Mouse (Mus musculus): ENCODE measurements around the gene Upk3a. TPM values are rescaled to one million over a fixed set of nuclear protein-coding genes. Genes with fewer than 3 reads are reported as not detected.

Gene Upk3a
- polyA plus RNA-seq, 1 experiment from 2014 or later: 0.35 TPM

DNA sequence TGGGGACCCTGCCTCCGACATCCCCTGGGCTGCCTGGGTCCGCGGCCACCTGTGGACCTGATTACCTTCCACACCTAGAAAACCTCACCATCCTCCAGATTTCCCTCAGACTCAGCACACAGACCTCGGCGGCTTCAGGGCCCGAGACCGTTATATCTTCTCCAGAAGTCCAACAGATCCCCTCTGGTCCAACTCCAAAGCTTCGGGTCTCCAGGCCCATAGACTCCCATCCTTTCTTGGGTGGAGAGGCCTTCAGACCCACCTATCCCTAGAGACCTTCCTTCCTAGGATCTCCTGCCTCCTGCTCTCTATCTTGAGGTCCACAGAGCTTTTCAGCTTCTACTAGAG lies 20.4 kb downstream of the Upk3a start:
- no peak overlapping the region for H3K27ac ChIP-seq
- no peak for ATAC-seq (ENCODE audit: insufficient number of reproducible peaks, insufficient read depth, low FRiP score, low TSS enrichment)
- no peaks in the 10 kb centered on the region for H3K9me3 ChIP-seq

DNA sequence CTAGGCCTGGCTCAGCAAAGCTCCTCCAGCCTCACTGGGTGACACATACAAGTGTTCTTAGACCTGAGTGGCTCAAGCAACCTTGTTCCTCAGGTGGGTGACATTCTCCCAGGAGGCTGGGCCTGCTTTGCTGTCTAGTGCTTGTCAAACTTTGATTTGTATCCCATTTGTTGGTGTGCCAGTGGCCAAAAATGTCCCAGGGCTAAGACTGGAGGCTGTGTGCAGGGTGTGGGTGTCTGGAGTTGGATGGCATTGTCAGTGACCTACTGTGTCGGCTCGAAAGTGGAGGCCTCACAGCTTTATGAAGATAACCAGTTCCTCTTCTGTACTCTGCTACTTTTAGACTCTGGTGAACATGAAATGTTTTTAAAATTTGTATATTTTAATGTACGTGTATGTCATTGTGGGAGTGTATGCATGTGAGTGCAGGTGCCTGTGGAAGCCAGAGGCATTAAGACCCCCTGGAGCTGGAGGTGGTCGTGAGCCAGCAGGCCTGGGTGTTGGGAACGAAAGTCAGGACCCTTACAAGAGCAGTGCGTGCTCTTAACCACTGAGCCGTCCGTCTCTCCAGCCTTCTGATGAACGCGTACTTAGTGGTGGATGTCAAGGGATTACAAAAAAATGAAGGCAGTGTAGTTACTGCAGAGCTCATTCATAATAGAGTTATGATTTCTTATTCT lies 24.7 kb downstream of the Upk3a start:
- H3K4me2 ChIP-seq (replicated peaks): no peak overlapping the region
- H3K4me3 ChIP-seq: no peak overlapping the region
- H3K9ac ChIP-seq: no peak overlapping the region
- ATAC-seq (ENCODE audit: insufficient number of reproducible peaks, insufficient read depth, low FRiP score, low TSS enrichment): no peak
- H3K27ac ChIP-seq: peak overlapping the region; percentile 77; the same call in 1 of the 2 replicates
- peaks cover 14% of the 10 kb centered on the region for H3K36me3 ChIP-seq
- peaks cover 33% of the 10 kb centered on the region for H3K4me1 ChIP-seq
- H3K27me3 ChIP-seq: no peaks in the 10 kb centered on the region
- H3K9me3 ChIP-seq: no peaks in the 10 kb centered on the region
- 87% methylated on average over 10 of the region's 10 CpGs for whole genome bisulfite sequencing

More for the DNA sequence above, 20.4 kb downstream of the Upk3a start:
- H3K4me2 ChIP-seq (replicated peaks): peak overlapping the region; percentile 80
- peak overlapping the region; percentile 78 for H3K4me3 ChIP-seq
- no peaks in the 10 kb centered on the region for H3K36me3 ChIP-seq
- H3K27me3 ChIP-seq: no peaks in the 10 kb centered on the region
- WGBS: 10% methylated on average over 8 of the region's 8 CpGs
- H3K4me1 ChIP-seq: peaks cover 20% of the 10 kb centered on the region
- H3K9ac ChIP-seq: peak overlapping the region; percentile 85

DNA sequence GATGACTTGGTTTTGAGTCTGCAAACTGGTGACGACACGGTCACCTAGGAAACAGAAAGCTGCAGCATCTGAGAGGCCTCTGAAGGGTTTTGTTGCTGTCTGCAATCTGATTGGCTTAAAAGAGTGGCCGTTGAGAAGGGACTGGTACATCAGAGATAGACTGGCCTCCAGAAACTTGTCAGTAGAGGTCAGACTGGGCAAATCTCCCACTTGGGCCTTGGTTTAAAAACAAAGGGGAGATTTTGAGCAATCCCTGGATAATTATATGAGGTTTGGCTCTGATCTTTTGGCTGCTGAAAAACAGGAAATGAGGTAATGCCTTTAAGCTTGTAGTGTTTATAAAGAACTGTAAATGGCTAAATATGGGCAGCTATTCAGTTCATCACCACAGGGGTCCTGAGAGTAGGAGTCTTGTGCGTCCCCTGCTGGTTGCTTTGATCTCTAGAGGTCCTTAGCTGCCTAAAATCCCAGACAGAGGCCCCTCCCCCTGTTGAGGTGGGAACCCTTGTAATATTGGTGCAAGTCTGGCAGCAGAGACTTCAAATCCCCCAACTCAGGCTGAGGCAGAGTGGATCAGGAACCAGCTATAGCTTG lies 25.5 kb downstream of the Upk3a start:
- ATAC-seq (ENCODE audit: insufficient number of reproducible peaks, insufficient read depth, low FRiP score, low TSS enrichment): no peak; the same call in 1 of the 2 replicates
- Histone ChIP-seq H3K4me2 (replicated peaks) (no peak overlapping the region), H3K9ac (no peak overlapping the region), H3K36me3 (peaks cover 22% of the 10 kb centered on the region), H3K27ac (peak overlapping the region; percentile 77), H3K4me1 (peaks cover 31% of the 10 kb centered on the region), H3K4me3 (no peak overlapping the region), H3K9me3 (no peaks in the 10 kb centered on the region), H3K27me3 (no peaks in the 10 kb centered on the region)
- 16% methylated on average over 4 of the region's 4 CpGs for WGBS

DNA sequence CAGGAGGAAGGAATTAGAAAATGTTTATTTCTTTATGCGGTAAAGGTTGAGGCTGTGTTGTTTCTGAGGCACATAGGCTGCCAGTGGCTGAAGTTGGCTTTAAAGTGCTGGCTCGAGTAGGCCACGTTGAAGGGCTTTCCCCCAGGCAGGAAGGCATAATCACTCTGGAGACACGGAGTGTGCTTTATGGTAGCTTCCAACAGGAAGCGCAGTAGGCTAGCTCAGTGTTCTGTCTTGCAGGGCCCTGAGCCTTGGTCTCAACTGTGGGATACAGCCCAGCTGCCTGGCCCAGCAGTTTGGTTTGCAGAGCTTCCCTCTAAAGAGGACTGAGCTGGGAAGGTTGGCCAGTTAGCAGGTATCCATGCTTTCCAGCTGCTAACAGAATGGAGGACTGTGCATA lies 26.2 kb downstream of the Upk3a start:
- Histone ChIP-seq H3K36me3 (peaks cover 28% of the 10 kb centered on the region), H3K27ac (peak overlapping the region; percentile 77), H3K4me2 (replicated peaks) (no peak overlapping the region), H3K9me3 (no peaks in the 10 kb centered on the region), H3K27me3 (no peaks in the 10 kb centered on the region), H3K9ac (no peak overlapping the region), H3K4me3 (no peak overlapping the region), H3K4me1 (peaks cover 25% of the 10 kb centered on the region)
- WGBS: 47% methylated on average over 5 of the region's 5 CpGs
- ATAC-seq (ENCODE audit: insufficient number of reproducible peaks, insufficient read depth, low FRiP score, low TSS enrichment): no peak

DNA sequence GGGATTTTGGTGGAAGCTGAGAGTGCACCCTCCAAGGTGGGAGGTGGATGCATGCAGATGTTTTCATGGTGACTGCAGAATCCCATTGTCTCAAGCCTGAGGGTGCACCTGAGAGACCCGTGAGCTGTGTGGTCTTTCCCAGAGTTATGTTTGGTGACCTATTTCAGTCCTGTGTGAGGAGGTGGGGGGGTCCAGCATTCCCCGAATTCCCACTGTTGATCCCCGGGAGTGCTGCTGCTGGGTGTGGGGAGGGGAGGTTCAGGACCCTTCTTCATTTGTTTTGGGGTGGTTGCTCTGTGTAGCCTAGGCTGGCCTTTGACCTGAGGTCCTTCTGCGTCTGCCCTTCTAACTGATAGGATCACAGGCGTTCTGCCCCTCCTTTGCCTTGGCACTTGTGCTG lies 26.8 kb downstream of the Upk3a start:
- no peak for ATAC-seq (ENCODE audit: insufficient number of reproducible peaks, insufficient read depth, low FRiP score, low TSS enrichment)
- peaks cover 35% of the 10 kb centered on the region for H3K36me3 ChIP-seq
- no peaks in the 10 kb centered on the region for H3K9me3 ChIP-seq
- no peaks in the 10 kb centered on the region for H3K27me3 ChIP-seq
- H3K4me2 ChIP-seq (replicated peaks): no peak overlapping the region
- H3K4me1 ChIP-seq: peaks cover 22% of the 10 kb centered on the region
- H3K4me3 ChIP-seq: no peak overlapping the region
- no peak overlapping the region for H3K27ac ChIP-seq
- 76% methylated on average over 5 of the region's 5 CpGs for WGBS
- no peak overlapping the region for H3K9ac ChIP-seq

DNA sequence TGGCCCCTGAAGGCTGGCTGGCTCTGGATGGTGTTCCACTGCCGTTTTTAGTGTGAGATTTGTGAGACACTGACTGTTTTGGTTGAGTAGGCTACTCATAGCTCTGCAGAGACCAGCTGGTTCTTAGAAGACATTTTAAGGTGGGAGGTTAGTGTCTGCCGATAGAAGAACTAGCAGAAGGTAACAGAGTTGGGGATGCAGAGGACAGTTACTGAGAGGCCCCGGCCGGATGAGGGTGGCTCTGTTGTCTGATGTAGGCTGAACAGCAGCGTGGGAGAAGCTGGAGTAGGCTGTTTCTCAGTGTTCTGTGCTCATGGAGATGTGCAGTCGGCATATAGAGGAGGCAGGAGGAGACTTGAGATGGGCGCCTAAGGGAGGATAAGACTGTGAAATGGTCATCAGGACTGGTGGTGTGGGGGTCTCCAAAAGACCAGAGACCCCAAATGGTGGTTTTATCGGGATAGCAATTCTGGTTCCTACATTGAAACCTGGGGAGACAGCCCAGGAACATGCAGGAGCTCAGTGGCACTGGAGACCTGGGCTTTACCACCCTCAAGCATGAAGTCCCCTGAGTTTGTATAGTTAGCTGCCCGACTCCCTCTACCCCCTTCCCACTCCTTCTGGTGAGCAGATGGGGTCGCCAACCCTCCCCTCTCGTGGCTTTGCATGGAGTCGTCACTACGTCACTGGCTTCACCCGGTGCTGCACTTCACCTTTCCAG lies 29.4 kb downstream of the Upk3a start:
- Histone ChIP-seq H3K4me3 (no peak overlapping the region), H3K27ac (no peak overlapping the region), H3K27me3 (no peaks in the 10 kb centered on the region), H3K4me1 (peaks cover 18% of the 10 kb centered on the region), H3K9me3 (no peaks in the 10 kb centered on the region), H3K9ac (no peak overlapping the region), H3K36me3 (peaks cover 53% of the 10 kb centered on the region), H3K4me2 (replicated peaks) (no peak overlapping the region)
- no peak for ATAC-seq (ENCODE audit: insufficient number of reproducible peaks, insufficient read depth, low FRiP score, low TSS enrichment)
- whole genome bisulfite sequencing: 86% methylated on average over 14 of the region's 14 CpGs

DNA sequence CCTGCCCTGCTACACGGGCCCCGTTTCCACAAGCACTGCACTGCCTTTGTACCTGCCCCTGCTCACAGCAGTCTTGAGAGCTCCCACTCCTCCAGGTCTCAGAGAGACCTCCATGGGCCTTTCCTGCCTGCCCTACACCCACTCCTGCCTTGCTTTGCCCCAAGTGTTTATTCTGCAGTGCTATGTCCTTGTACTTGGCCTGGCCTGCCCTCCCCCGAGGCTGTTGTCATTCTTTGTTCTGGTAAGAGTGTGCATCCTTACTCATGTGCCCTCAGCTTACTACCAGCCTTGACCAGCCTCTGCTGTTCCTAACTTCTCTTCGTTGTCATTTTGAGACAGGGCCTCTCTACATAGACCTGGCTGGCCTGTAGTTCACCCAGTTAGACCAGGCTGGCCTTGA lies 30.9 kb downstream of the Upk3a start:
- peaks cover 11% of the 10 kb centered on the region for H3K4me1 ChIP-seq
- 93% methylated on average over 4 of the region's 4 CpGs for WGBS
- no peak for ATAC-seq (ENCODE audit: insufficient number of reproducible peaks, insufficient read depth, low FRiP score, low TSS enrichment)
- H3K27ac ChIP-seq: no peak overlapping the region
- no peak overlapping the region for H3K9ac ChIP-seq
- H3K4me3 ChIP-seq: no peak overlapping the region
- H3K4me2 ChIP-seq (replicated peaks): no peak overlapping the region
- H3K36me3 ChIP-seq: peaks cover 67% of the 10 kb centered on the region
- H3K9me3 ChIP-seq: no peaks in the 10 kb centered on the region
- no peaks in the 10 kb centered on the region for H3K27me3 ChIP-seq

DNA sequence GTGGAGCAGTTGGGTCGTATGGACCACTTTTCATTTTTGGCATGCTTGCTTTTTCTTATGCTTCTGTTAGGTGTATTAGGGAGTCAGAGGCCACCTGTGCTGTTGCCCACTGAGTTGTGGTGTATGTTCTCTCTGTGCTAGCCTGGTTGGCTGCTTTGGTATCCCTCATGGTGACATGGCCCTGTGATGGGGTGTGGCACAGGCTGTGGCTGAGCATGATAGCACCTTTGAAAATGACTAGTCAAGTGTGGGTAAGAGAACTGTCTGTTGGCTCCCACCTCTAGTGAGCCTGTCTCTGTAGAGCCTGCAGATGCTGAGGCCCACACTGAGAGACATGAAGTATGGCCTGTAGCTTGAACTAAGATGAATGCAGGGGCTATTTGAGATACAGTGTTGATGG lies 32.8 kb downstream of the Upk3a start:
- WGBS: 75% methylated on average over 1 of the region's 1 CpGs
- no peak for ATAC-seq (ENCODE audit: insufficient number of reproducible peaks, insufficient read depth, low FRiP score, low TSS enrichment)
- no peaks in the 10 kb centered on the region for H3K9me3 ChIP-seq
- no peak overlapping the region for H3K27ac ChIP-seq
- no peaks in the 10 kb centered on the region for H3K27me3 ChIP-seq
- no peak overlapping the region for H3K4me3 ChIP-seq
- no peak overlapping the region for H3K9ac ChIP-seq
- peaks cover 77% of the 10 kb centered on the region for H3K36me3 ChIP-seq
- no peak overlapping the region for H3K4me2 ChIP-seq (replicated peaks)
- no peaks in the 10 kb centered on the region for H3K4me1 ChIP-seq

DNA sequence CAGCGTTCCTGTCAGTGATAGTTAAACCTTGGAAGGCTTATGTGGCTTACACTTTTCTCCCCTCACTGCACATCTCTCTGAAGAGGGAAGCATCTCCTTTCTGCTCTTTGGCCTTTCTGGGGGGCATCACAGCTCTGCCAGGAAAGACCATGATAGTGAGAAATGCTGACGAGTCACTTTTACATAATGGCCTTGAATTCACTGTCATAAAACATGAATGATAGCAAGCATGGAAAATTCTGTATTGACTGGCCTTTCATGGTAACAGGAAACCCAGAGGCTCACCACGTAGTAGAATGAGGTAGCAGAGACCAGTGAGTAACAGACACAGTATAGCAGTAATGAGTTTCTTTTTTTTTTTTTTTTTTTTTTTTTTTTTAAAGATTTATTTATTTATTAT lies 37.2 kb downstream of the Upk3a start:
- WGBS: 92% methylated on average over 3 of the region's 3 CpGs
- no peaks in the 10 kb centered on the region for H3K27me3 ChIP-seq
- peaks cover 61% of the 10 kb centered on the region for H3K36me3 ChIP-seq

DNA sequence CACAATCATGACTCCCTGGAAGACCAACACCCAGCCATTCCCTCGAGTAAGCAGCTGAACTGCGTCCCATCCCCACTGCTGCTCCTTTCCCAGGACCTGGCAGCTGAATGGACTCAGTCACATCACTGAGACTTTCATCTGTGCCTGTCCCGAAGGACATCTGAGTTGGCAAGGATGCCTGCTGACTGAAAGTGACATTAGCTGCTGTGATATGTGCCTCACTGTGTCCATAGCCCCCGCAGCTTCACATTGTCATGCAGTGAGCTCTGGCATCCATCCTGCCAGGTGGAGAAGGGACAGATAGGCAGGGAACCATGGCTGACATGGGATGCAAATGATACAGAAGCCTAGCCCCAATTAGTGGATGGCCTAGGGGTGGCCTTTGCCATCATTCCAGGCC lies 38.2 kb downstream of the Upk3a start:
- Histone ChIP-seq H3K4me2 (replicated peaks) (no peak overlapping the region), H3K36me3 (peaks cover 61% of the 10 kb centered on the region), H3K27ac (no peak overlapping the region), H3K9me3 (no peaks in the 10 kb centered on the region), H3K9ac (no peak overlapping the region), H3K4me3 (no peak overlapping the region), H3K27me3 (no peaks in the 10 kb centered on the region), H3K4me1 (no peaks in the 10 kb centered on the region)
- ATAC-seq (ENCODE audit: insufficient number of reproducible peaks, insufficient read depth, low FRiP score, low TSS enrichment): no peak
- 82% methylated on average over 4 of the region's 4 CpGs for WGBS

More for the DNA sequence above, 37.2 kb downstream of the Upk3a start:
- no peak for ATAC-seq (ENCODE audit: insufficient number of reproducible peaks, insufficient read depth, low FRiP score, low TSS enrichment)
- Histone ChIP-seq H3K4me2 (replicated peaks) (no peak overlapping the region), H3K9ac (no peak overlapping the region), H3K27ac (no peak overlapping the region), H3K4me1 (no peaks in the 10 kb centered on the region), H3K4me3 (no peak overlapping the region), H3K9me3 (no peaks in the 10 kb centered on the region)

DNA sequence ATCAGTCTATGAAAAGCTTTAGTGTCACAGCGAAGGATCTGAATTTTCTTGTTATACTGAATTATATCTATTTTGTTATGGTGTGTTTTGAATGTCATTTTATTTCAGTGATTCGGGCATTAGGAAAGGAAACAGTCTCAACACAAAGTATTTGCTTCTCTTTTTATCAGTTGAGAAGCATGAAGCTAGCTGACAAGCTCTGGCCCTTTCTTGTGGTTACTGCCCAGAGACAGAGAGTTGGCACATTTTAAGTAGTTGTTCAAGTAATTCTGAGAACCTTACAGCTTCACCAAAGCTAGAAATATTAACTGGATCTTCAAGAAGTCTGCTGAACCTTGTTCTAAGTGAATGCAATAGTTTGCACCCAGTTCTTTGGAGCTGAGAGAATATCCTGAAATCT lies 46.5 kb downstream of the Upk3a start:
- H3K4me3 ChIP-seq: no peak overlapping the region
- no peak for ATAC-seq (ENCODE audit: insufficient number of reproducible peaks, insufficient read depth, low FRiP score, low TSS enrichment)

DNA sequence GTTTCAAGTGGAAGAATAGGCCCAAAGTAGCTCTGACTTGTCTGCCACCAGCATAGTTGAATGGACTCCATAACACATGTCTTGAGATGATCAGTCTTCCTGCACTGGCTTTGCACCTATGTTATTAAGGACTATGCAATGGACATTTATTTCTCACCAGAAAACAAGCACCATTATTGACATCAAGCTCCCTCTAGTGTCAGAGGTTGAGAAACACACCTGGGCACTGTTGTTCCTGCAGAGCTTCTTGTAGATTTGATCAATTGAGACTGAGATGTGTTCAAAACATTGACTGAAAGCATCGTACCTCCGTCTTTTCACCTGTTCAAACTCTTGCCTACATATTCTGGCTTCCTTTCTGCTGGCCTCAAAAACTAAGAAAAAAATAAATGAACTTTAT lies 53.6 kb downstream of the Upk3a start:
- Histone ChIP-seq H3K9me3 (no peaks in the 10 kb centered on the region), H3K36me3 (no peaks in the 10 kb centered on the region), H3K27ac (no peak overlapping the region), H3K27me3 (no peaks in the 10 kb centered on the region), H3K4me2 (replicated peaks) (no peak overlapping the region), H3K4me3 (no peak overlapping the region), H3K9ac (no peak overlapping the region), H3K4me1 (no peaks in the 10 kb centered on the region)
- 19% methylated on average over 2 of the region's 2 CpGs for WGBS
- no peak for ATAC-seq (ENCODE audit: insufficient number of reproducible peaks, insufficient read depth, low FRiP score, low TSS enrichment)

More for the DNA sequence above, 46.5 kb downstream of the Upk3a start:
- Histone ChIP-seq H3K4me2 (replicated peaks) (no peak overlapping the region), H3K9ac (no peak overlapping the region), H3K9me3 (no peaks in the 10 kb centered on the region), H3K27ac (no peak overlapping the region), H3K36me3 (peaks cover 12% of the 10 kb centered on the region; the same call in 1 of the 2 replicates), H3K27me3 (no peaks in the 10 kb centered on the region), H3K4me1 (no peaks in the 10 kb centered on the region)
- 90% methylated on average over 2 of the region's 2 CpGs for WGBS

Data from embryonic facial prominence, embryonic 12.5 days (tissue).